Mouse (Mus musculus) olfactory bulb, adult 2 months (tissue): ENCODE measurements around the gene Kif13a.

ENCODE experiments used
- CTCF ChIP-seq: fragments of 200-500 bp; IDR thresholded peaks from 2 replicates; pipeline ENCODE4 v1.5.1; 2012; ENCODE audit warnings: low read depth, mild to moderate bottlenecking, low read length, moderate library complexity; ENCODE audit not compliant: insufficient read depth
- POLR2A ChIP-seq: fragments of 200-500 bp; IDR thresholded peaks from 2 replicates; pipeline ENCODE4 v1.6.1; 2012; ENCODE audit warnings: mild to moderate bottlenecking, low read depth, low read length, moderate library complexity; ENCODE audit not compliant: insufficient read depth

DNA sequence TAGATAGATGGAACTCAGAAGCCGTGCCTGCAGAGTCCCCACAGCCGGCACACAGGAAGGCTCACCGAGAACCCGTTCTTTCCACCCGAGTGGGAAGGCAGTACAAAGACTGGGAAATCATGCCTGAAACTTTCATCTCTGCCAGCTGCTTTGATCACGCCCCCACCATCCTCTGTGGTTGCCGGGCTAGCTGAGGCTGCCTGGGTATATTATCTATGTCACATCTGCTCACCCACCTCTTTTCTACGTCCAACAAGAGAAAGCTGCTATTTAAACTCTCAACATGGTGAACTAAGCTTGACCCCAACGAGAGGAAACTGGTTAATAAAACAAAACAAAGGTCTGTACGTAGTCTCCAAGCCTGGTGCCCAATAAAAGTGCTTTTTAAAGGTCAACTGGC lies 149.8 kb downstream of the Kif13a start:
- TF ChIP-seq POLR2A (no peak), CTCF (no peak)
